Mouse (Mus musculus) lung, adult 2 months (tissue): ENCODE measurements around the gene Cnga1. TPM values are rescaled to one million over a fixed set of nuclear protein-coding genes. Genes with fewer than 3 reads are reported as not detected.
"Not testable (repeated sequence)": the region's sequence is repeated elsewhere in the genome, so short reads cannot be mapped to it uniquely, and the experiment has no call there.

ENCODE experiments used
- DNase-seq: peaks from one replicate; pipeline ENCODE4 v3.0.0; 2022
- H3K4me1 ChIP-seq: fragments of 200-500 bp; 2 replicates; pipeline ENCODE4 v1.6.1; 2011; ENCODE audit warnings: low read length; ENCODE audit not compliant: control insufficient read depth, insufficient read depth
- H3K4me3 ChIP-seq: fragments of 200-500 bp; replicated peaks from 2 replicates; pipeline ENCODE3; 2011; ENCODE audit warnings: low read depth, mild to moderate bottlenecking, control low read depth, low read length; ENCODE audit errors: extremely low read depth
- CTCF ChIP-seq: fragments of 200-500 bp; IDR thresholded peaks from 2 replicates; pipeline ENCODE4 v1.5.1; 2011; ENCODE audit warnings: mild to moderate bottlenecking, low read length, control low read depth; ENCODE audit not compliant: insufficient read depth
- POLR2A ChIP-seq: fragments of 200-500 bp; IDR thresholded peaks from 2 replicates; pipeline ENCODE4 v1.6.1; 2011; ENCODE audit warnings: low read depth, mild to moderate bottlenecking, control low read depth, low read length, borderline replicate concordance; ENCODE audit errors: extremely low read depth
- WGBS: fragments of 180-500 bp; shearing (Covaris S2); methylation state at CpG from one replicate; pipeline ENCODE4 v1.1.7; 2018; 5-methylcytosine and 5-hydroxymethylcytosine counted together
- polyA plus RNA-seq: library from polyadenylated mRNA; depleted of rRNA; stranded (reverse); fragments of >200 nt; gene quantifications from 2 replicates; pipeline ENCODE4 v1.2.3, GENCODE M21; 2012

Gene Cnga1
- polyA plus RNA-seq, 1 experiment, result 0.04 TPM

DNA sequence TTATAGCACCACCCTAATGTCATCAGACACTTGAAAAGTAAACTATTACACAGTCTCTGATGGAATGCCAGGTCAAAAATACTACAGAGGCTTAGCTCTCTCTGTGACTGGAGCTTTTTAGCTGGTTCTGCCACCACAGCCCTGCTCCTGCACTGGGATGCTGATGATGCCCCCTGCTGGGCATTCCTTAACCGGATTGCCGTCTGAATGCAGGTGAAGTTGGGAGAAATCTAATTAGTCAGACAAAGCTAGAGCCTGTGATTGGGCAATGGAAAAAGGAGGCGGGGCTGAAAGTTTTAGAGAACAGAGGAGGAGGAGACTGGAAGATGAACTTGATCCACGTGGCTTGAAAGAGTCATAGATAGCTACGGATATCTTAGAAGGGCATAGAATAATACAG lies 43.1 kb downstream of the Cnga1 start:
- DNase-seq, result peak; percentile 39
- Histone ChIP-seq H3K4me3 (no peak overlapping the region), H3K4me1 (no peaks in the 10 kb centered on the region)
- WGBS, result 10% methylated on average over 5 of the region's 5 CpGs
- TF ChIP-seq CTCF, result peak; percentile 63
- no peak for TF ChIP-seq POLR2A

DNA sequence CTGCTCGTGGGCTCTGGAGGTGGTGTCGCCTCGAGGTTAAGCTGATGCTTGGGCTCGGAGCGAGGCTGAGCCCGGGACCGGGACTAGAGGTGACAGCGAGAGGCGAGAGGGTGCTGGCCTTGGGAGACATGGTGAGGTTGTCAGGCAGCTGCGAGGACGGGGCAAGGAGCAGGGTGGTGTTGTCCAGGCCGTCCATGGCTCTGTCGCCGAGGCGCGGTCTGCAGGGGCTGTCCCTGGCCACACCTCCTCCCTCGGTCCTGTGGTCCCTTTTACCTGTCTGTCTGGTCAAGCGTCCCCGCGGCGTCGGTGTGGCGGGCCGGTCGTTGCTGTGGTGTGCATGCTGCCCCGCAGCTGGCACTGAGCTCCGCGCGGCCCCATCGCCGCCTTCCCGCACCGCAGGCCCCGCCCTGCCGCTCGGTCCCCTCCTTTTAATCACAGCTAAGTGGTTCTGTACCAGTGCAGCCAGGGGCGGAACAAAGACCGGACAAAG lies 56.8 kb downstream of the Cnga1 start, which contains the start of gene Gm5868:
Gm5868 (minus strand) TSS at position 360 of the 490 bp plus-strand sequence.
- peak; percentile 5 for DNase-seq
- WGBS, result 3% methylated on average over 38 of the region's 38 CpGs

DNA sequence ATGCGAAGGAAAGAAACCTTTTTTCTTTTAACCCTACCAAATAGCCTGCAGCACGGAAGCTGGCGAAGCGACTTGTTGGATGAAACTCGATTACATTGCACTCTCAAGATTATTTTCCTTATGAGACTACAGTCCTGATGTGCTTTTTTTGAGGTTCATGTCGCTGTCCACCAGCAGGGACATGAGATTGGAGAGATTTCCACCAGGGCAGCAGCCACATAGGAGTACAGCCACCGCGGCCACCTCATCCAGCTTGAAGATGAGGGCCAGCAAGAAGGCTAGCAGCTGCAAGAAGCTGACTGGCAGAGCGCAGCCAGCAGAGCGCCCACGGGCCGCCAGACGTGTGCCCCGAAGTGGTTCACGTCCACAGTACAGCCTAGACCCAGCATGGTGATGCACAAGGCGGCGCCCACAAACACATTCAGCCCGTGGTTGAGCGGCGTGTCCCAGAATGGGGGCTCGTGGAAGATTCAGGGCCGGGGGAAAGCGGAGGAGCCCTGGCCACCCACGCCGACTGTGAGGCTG lies 57.3 kb downstream of the Cnga1 start:
- not testable (repeated sequence) for H3K4me3 ChIP-seq, DNase-seq, H3K4me1 ChIP-seq
- WGBS, result 40% methylated on average over 25 of the region's 25 CpGs

More for the DNA sequence above, 56.8 kb downstream of the Cnga1 start, which contains the start of gene Gm5868:
- 0 out of 2 replicates have a peak, but pooled peaks cover 5% of the 10 kb centered on the region for H3K4me1 ChIP-seq
- no peak within 1 kb of the TSS for H3K4me3 ChIP-seq
- TF ChIP-seq CTCF (no peak), POLR2A (no peak)

DNA sequence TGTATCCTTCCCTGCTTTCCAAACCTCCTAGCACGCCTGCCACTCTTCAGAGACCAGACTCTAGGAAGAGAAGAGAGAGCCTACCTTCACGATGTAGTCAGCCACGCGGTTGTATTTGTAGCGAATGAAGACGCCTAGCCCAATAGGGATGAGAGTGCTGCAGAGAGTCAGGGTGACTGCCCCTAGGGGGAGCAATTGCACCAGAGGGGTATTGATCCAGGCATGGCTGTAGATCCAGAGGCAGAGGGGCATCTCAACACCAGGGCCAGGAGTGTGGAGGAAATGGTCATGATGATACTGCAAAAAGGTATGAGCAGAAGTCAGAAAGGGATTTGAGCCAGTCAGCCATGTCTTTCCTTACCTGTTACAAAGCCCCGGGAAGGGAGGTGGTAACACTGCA lies 58.0 kb downstream of the Cnga1 start:
- 42% methylated on average over 7 of the region's 7 CpGs for WGBS
- not testable (repeated sequence) for H3K4me3 ChIP-seq, H3K4me1 ChIP-seq, DNase-seq
- peak; percentile 43; the same call in 1 of the 2 replicates for TF ChIP-seq CTCF

DNA sequence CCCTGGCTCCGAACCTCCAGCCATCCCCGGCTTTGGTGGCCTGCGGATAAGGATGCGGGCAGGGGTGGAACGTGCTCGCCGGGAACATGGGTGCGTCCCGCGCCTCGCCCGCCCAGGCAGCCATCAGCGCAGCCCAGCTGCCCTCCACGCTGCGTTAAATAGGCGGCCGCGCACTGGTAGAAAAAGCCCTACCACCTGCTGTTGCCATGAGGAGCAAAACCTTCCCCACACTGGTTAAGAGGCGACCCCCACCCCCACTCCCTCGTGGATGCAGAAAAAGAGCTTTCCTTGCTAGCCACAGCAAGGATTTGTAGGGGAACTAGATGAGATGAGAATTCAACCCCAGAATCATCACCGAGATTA lies 63.1 kb downstream of the Cnga1 start, which contains the start of gene Zar1:
Zar1 (minus strand) TSS at position 285 of the 363 bp plus-strand sequence.
- not testable (repeated sequence) for H3K4me3 ChIP-seq, H3K4me1 ChIP-seq, DNase-seq
- 12% methylated on average over 21 of the region's 21 CpGs for WGBS

DNA sequence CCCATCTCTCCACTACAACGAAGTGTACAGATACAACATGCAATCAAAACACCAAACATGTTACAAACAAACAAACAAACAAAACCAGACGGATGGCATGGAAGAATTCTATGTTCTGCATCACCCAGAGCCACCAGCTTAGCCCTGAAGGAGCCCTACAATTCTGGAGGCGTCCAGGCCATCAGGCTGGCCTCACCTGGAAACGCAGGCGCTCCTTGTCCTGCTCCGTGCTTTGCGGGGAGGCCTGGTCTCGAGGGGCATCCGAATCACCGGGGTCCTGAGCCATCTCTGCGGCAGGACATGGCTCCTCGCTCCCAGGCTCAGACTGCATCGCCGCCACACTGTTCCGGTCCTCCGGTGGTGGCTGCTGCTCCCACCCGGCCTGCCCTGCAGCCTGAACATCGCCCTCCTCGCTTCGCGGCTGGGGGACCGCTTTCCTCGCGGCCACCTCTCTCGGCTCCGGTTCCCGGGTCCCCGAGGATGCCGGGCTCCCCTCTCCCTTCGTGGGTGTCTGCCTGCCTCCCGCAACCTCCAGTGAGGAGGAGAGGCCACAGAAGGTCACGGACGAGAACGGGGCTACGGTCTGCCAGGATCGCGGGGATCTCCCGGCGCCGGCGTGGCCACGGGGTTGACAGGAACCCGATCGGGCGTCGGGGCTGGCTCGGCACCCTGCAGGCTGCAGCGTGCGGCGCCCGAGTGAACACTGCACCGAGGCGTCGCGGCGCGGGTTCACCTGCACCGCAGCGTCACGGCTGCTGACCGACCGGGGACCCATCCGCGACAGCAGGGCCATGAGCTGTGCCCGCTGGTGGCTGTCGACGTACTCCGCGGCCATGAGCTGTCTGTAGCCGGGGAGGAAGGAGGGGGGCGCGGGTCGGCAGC lies 63.7 kb downstream of the Cnga1 start:
- not testable (repeated sequence) for H3K4me3 ChIP-seq, DNase-seq, H3K4me1 ChIP-seq
- WGBS, result 8% methylated on average over 56 of the region's 73 CpGs

DNA sequence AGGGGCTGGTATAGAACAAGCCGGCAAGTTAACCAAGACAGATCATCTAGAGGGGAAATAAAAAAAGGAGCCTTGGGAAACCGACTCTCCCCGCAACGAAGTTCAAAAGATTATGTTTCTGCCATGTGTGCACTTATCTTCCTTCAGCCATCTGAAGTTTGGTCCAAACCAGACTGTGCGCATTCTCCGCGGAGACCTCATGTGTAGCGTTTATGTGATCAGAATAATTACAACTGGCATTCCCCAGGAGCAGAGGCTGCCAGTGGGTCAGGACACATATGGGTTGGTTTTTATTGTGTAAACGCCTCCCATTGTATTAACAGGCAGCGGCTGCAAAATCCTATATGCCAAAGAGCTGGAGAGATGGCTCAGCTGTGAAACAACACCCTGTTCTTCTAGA lies 64.5 kb downstream of the Cnga1 start:
- not testable (repeated sequence) for H3K4me3 ChIP-seq, DNase-seq, H3K4me1 ChIP-seq
- WGBS, result 64% methylated on average over 10 of the region's 10 CpGs

DNA sequence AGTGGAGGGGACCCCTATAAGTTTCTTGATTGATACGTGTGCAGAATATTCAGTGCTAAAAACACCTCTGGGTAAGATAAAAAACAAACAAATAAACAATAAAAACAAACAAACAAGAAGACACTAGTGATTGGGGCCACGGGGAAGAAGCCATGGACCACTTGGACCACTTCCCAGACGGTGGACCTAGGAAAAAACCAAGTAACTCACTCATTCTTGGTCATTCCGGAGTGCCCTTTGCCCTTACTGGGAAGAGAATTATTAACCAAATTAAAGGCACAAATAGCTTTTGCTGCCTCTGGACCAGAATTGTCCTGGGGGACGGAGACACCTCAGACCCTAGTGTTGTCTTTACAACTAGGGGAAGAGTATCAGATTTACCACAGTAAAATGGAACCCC lies 78.5 kb downstream of the Cnga1 start:
- Histone ChIP-seq H3K4me1 (no peaks in the 10 kb centered on the region), H3K4me3 (no peak overlapping the region)
- WGBS, result 82% methylated on average over 5 of the region's 5 CpGs
- TF ChIP-seq CTCF, result no peak
- no peak for TF ChIP-seq POLR2A
- no peak for DNase-seq

DNA sequence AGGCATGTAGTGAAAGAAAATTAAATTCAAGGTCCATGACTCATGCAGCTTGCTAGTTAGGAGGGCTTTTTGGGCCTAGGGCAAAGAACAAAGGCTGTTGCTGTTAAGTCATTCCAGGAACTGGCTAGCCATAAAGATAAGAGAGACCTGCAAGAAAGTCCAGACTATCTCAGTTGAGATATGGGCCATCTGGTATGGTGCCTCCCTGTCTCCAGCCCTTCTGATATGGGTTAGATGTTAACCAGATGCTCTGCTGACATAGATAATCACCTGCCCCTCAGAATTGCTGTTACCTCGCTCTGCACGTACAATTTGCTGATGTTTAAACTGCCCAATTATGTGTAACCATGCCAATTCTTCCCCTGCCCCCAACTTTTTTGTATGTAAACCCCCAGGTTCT lies 80.9 kb downstream of the Cnga1 start:
- not testable (repeated sequence) for DNase-seq, H3K4me1 ChIP-seq, H3K4me3 ChIP-seq
- 85% methylated on average over 2 of the region's 2 CpGs for WGBS

DNA sequence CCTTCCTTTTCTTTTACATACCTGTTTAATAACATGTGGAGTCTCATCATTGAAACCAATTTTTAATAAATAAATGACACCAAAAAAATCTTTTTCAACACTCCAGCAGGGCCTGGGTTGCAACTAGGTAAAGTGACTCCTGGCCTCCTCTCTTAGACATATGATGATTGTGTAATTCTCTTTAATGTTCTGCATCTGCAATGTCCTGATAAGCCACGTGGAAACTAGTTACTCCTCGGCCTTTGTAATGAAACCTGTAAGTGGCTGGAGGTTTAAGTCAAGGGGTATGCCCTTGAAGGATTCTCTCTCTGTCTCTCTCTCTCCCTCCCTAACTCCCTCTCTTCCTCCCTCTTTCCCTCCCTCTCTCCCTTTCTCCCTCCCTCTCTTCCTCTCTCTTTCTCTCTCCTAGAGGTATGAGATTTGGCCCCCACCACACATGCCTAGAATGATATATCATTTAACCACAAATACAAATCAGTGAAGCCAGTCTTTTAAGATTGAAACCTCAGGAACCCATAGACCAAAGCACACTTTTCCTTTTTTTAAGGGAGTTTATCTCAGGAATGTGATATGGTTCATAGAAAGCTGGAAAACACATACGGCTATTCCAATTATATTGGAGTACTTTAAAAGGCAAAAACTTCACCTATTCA lies 83.0 kb downstream of the Cnga1 start:
- no peak overlapping the region for H3K4me3 ChIP-seq
- no peak for TF ChIP-seq CTCF
- TF ChIP-seq POLR2A, result no peak
- DNase-seq, result no peak
- 49% methylated on average over 3 of the region's 3 CpGs for WGBS
- peaks cover 3% of the 10 kb centered on the region for H3K4me1 ChIP-seq
